Mouse (Mus musculus) urinary bladder, postnatal 36 days (tissue): ENCODE data around the gene Prkcq.

ENCODE experiments used
- DNase-seq, 2 experiments: peaks; one replicate each; pipeline ENCODE4 v3.0.0; 2022; ENCODE audit warnings: low spot score in 2 of 2, mixed read lengths in 1 of 2

Gene Prkcq

GRCm38 (mm10) chr2:11218122-11218521 is 46.2 kb downstream of the Prkcq start:
- DNase-seq: no peak

- no peak for DNase-seq
These were observed 47.4 kb downstream of the Prkcq start for GRCm38 (mm10) chr2:11219262-11219661.

- DNase-seq: no peak
These were observed 53.0 kb downstream of the Prkcq start for GRCm38 (mm10) chr2:11224808-11225484.

GRCm38 (mm10) chr2:11225485-11225876 is 53.6 kb downstream of the Prkcq start:
- no peak for DNase-seq

- no peak for DNase-seq
These were observed 54.6 kb downstream of the Prkcq start for GRCm38 (mm10) chr2:11226555-11226954.

GRCm38 (mm10) chr2:11229126-11229525 is 57.2 kb downstream of the Prkcq start:
- no peak for DNase-seq

GRCm38 (mm10) chr2:11231118-11231517 is 59.2 kb downstream of the Prkcq start:
- DNase-seq: no peak

- DNase-seq: no peak
These were observed 60.1 kb downstream of the Prkcq start for GRCm38 (mm10) chr2:11231988-11232387.

GRCm38 (mm10) chr2:11238254-11238653 is 66.3 kb downstream of the Prkcq start:
- no peak for DNase-seq

GRCm38 (mm10) chr2:11239523-11239922 is 67.6 kb downstream of the Prkcq start:
- DNase-seq: no peak

GRCm38 (mm10) chr2:11245926-11246325 is 74.0 kb downstream of the Prkcq start:
- DNase-seq: no peak

GRCm38 (mm10) chr2:11253945-11254344 is 82.0 kb downstream of the Prkcq start:
- DNase-seq: peak; percentile 26 to 28

GRCm38 (mm10) chr2:11254446-11254845 is 82.5 kb downstream of the Prkcq start:
- DNase-seq: no peak

- no peak for DNase-seq
These were observed 85.4 kb downstream of the Prkcq start for GRCm38 (mm10) chr2:11257260-11257850.

- no peak for DNase-seq
These were observed 86.3 kb downstream of the Prkcq start for GRCm38 (mm10) chr2:11258181-11258580.

GRCm38 (mm10) chr2:11259361-11259760 is 87.5 kb downstream of the Prkcq start:
- DNase-seq: no peak

- DNase-seq: no peak
These were observed 92.9 kb downstream of the Prkcq start for GRCm38 (mm10) chr2:11264836-11265235.

- no peak for DNase-seq
These were observed 93.5 kb downstream of the Prkcq start for GRCm38 (mm10) chr2:11265455-11265854.

- no peak for DNase-seq
These were observed 94.4 kb downstream of the Prkcq start for GRCm38 (mm10) chr2:11266294-11266693.

- no peak for DNase-seq
These were observed 107.1 kb downstream of the Prkcq start for GRCm38 (mm10) chr2:11278965-11279364.

- DNase-seq: no peak
These were observed 108.3 kb downstream of the Prkcq start for GRCm38 (mm10) chr2:11280247-11280646.

GRCm38 (mm10) chr2:11287834-11288530 is 116.1 kb downstream of the Prkcq start:
- DNase-seq: no peak

GRCm38 (mm10) chr2:11288531-11288846 is 116.6 kb downstream of the Prkcq start:
- DNase-seq: peak; percentile 72 to 79
